20 mouse cellular contexts compared by ENCODE assay signal in the genomic region with DNA sequence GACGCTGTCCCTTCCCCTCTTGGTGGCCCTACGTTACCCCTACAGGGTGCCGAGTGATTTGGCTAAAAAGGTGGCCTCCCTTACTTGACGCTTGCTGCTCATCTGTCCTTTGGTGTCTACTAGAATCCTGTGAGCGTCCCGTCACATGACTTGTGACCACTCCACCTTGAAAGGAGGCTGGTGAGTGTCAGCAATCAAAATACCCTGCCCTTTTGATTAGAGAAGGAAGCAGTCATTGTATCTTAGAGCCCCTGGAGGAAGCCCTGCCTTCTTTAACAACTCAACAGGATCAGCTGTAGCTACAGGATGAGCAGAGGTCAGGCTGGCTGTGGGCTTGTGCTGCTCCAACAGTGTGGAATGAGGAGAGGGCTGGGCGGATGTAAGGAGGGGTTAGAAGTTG.
DNase-seq lines count a peak whose midpoint lies in the region; ATAC-seq and TF ChIP-seq lines count a peak whose summit lies in the region.
"Had no signal": no experiment of that assay in that cellular context is flagged by ENCODE, and none has a peak within 500 bp of the region (broad histone marks: within the 10 kb centered on the region; RNA-seq: fewer than 3 reads in every experiment).

No protein-coding gene starts in this region.

- 87% methylated on average over 7 of the region's 7 CpGs for WGBS in hindbrain, embryonic 13.5 days
- WGBS in hindbrain, embryonic 10.5 days: 72% methylated on average over 7 of the region's 7 CpGs
- 83% methylated on average over 7 of the region's 7 CpGs for WGBS in hindbrain, embryonic 16.5 days

- no peak overlapping the region; the same call in 1 of the 2 replicates for H3K9ac ChIP-seq in hindbrain, embryonic 13.5 days
- H3K9ac ChIP-seq in hindbrain, embryonic 16.5 days (ENCODE audit: low read depth, low read length): no peak overlapping the region
- H3K9ac ChIP-seq: limb, embryonic 15.5 days; liver, embryonic 14.5 days; lung, embryonic 14.5 days had no signal

- no peaks in the 10 kb centered on the region for H3K36me3 ChIP-seq in hindbrain, embryonic 13.5 days
- no peaks in the 10 kb centered on the region for H3K36me3 ChIP-seq in hindbrain, embryonic 10.5 days
- H3K36me3 ChIP-seq in hindbrain, embryonic 16.5 days (ENCODE audit: control insufficient read depth, insufficient read depth, low read length): no peaks in the 10 kb centered on the region
- H3K36me3 ChIP-seq: embryonic facial prominence, embryonic 10.5 days; limb, embryonic 15.5 days had no signal

- no peak for TF ChIP-seq CTCF in gastrocnemius, adult 2 months (IDR thresholded peaks at IDR 0.05)

- no peaks in the 10 kb centered on the region for H3K27me3 ChIP-seq in hindbrain, embryonic 13.5 days
- H3K27me3 ChIP-seq in hindbrain, embryonic 10.5 days (ENCODE audit: insufficient read depth, poor library complexity, severe bottlenecking): no peaks in the 10 kb centered on the region
- no peaks in the 10 kb centered on the region for H3K27me3 ChIP-seq in hindbrain, embryonic 16.5 days (replicated peaks; ENCODE audit: control insufficient read depth, insufficient read depth, low read length)
- H3K27me3 ChIP-seq: limb, embryonic 15.5 days had no signal

- ATAC-seq in hindbrain, embryonic 13.5 days (ENCODE audit: low FRiP score): 0 out of 2 replicates have a peak, but pooled peaks have one; percentile 37
- 0 out of 2 replicates have a peak, but pooled peaks have one; percentile 15 for ATAC-seq in hindbrain, embryonic 16.5 days
- ATAC-seq: CD4-positive, CD25-positive, alpha-beta regulatory T cell, adult 4 months; intestine, postnatal 0 days had no signal

- peak; percentile 83 for DNase-seq in heart, adult 11 months
- DNase-seq in heart, postnatal 14 days: no peak
- DNase-seq in hindbrain, embryonic 10.5 days (ENCODE audit: low spot score): no peak
- DNase-seq in ES-CJ7 (ENCODE audit: low read depth, low spot score): peak; percentile 25
- no peak for DNase-seq in spleen, postnatal 4 days (ENCODE audit: low spot score in 2 of 2)
- no peak for DNase-seq in gastrocnemius, adult 2 months
- DNase-seq: adrenal gland, adult 2 months; cerebellum, adult 11 months; cerebellum, adult 9-11 months; lung, embryonic 14.5 days; thymus, adult 18-20 months; thymus, postnatal 36 days had no signal

- H3K4me3 ChIP-seq in hindbrain, embryonic 13.5 days: no peak overlapping the region
- no peak overlapping the region for H3K4me3 ChIP-seq in hindbrain, embryonic 10.5 days
- H3K4me3 ChIP-seq in hindbrain, embryonic 16.5 days (ENCODE audit: low read length): no peak overlapping the region
- H3K4me3 ChIP-seq in gastrocnemius, adult 2 months: no peak overlapping the region
- H3K4me3 ChIP-seq: embryonic facial prominence, embryonic 10.5 days; left cerebral cortex, adult 2 months; limb, embryonic 15.5 days had no signal

- no peaks in the 10 kb centered on the region for H3K9me3 ChIP-seq in hindbrain, embryonic 13.5 days
- H3K9me3 ChIP-seq in hindbrain, embryonic 10.5 days: no peaks in the 10 kb centered on the region
- H3K9me3 ChIP-seq in hindbrain, embryonic 16.5 days (ENCODE audit: control insufficient read depth, low read length): no peaks in the 10 kb centered on the region
- H3K9me3 ChIP-seq: embryonic facial prominence, embryonic 10.5 days; limb, embryonic 15.5 days had no signal

- H3K27ac ChIP-seq in hindbrain, embryonic 13.5 days: peak overlapping the region; percentile 68
- no peak overlapping the region for H3K27ac ChIP-seq in hindbrain, embryonic 10.5 days
- H3K27ac ChIP-seq in hindbrain, embryonic 16.5 days (ENCODE audit: low read depth, low read length): no peak overlapping the region
- no peak overlapping the region for H3K27ac ChIP-seq in gastrocnemius, adult 2 months
- H3K27ac ChIP-seq: embryonic facial prominence, embryonic 10.5 days; left cerebral cortex, adult 2 months; limb, embryonic 15.5 days; liver, embryonic 14.5 days had no signal

- no peak overlapping the region for H3K4me2 ChIP-seq in hindbrain, embryonic 13.5 days
- H3K4me2 ChIP-seq in hindbrain, embryonic 16.5 days (ENCODE audit: low read length): no peak overlapping the region
- H3K4me2 ChIP-seq: limb, embryonic 15.5 days; lung, embryonic 14.5 days had no signal

- intact Hi-C loops in heart, postnatal 14 days (cut with DNase I): no loop called here
- intact Hi-C loops in gastrocnemius, adult 2 months (cut with DNase I): no loop called here

- H3K4me1 ChIP-seq in hindbrain, embryonic 13.5 days (replicated peaks): peaks cover 42% of the 10 kb centered on the region
- peaks cover 20% of the 10 kb centered on the region for H3K4me1 ChIP-seq in hindbrain, embryonic 10.5 days (replicated peaks)
- H3K4me1 ChIP-seq in hindbrain, embryonic 16.5 days (ENCODE audit: control insufficient read depth, insufficient read depth, low read depth, low read length): peaks cover 10% of the 10 kb centered on the region

Comparison
In these comparisons a context has a peak if more than half of its experiments do, and no peak if none do; other contexts are left out.
1. DNase-seq: peak in heart, adult 11 months (single experiment) and ES-CJ7 (single experiment); none in heart, postnatal 14 days (0 of 2), hindbrain, embryonic 10.5 days (single experiment), spleen, postnatal 4 days (0 of 2) and gastrocnemius, adult 2 months (single experiment).